Mouse (Mus musculus): Measurements from ENCODE around the gene Fhod1. TPM values are rescaled to one million over a fixed set of nuclear protein-coding genes. Genes with fewer than 3 reads are reported as not detected.

Fhod1 gene
- polyA plus RNA-seq, 1 experiment from 2014 or later = 0.53 TPM

- peaks cover 90% of the 10 kb centered on the region for H3K27me3 ChIP-seq
These were observed 820 bp upstream of the Fhod1 start, which contains the start of gene Slc9a5 for GRCm38 (mm10) chr8:105348450-105349095. Gene Slc9a5, plus strand, starts transcription at chr8:105348843.

DNA sequence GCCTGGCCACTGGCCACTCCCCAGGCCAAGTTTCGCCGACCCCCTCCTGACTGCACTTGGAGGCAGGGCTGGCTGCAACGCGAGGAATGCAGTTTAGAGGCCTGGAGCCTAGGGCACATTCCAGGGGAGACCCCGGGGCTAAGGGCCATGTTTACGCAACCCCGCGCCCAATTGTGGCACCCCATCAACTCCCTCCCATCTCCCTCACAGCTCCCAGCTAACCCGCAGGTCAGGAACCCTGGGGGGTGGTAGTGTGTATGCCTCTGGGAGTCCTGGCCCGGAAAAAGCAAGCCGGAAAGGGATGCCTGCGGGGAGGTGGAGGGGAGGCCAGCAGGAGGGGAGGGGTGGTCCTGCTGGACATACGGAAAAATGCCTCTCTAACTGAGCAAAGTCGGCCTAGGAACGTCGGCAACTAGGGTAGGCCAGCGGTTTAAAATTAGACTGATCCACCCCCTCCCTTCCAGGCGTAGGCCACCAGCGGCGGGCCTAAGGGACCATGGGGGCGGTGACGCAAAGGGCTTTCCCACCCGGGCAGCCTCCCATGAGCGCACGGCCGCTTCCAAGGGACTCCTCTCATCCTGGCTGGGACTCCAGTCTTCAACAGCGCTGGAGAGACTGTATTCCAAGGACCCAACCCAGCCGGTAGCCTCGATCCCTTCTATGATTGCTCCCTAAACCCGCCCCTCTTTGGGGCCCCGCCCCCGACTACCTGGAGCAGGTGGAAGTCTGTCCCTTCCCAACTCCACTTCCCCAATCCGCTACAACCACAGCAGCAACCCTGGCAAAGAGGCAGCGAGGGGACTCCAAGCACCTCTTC, 934 bp downstream of the Fhod1 start:
- 0 out of 2 replicates have a peak, but pooled peaks have one; percentile 5 for ATAC-seq (ENCODE audit: insufficient read depth)
- H3K27me3 ChIP-seq = peaks cover 73% of the 10 kb centered on the region
- 9% methylated on average over 34 of the region's 34 CpGs for WGBS (ENCODE audit: insufficient replicate concordance)

More at GRCm38 (mm10) chr8:105348450-105349095, 820 bp upstream of the Fhod1 start, which contains the start of gene Slc9a5:
- Histone ChIP-seq H3K4me3 (replicated peaks) (peak within 1 kb of the TSS; percentile 67), H3K27ac (replicated peaks) (peak within 1 kb of the TSS; percentile 58; the same call in 1 of the 2 replicates), H3K4me2 (peak within 1 kb of the TSS; percentile 97), H3K36me3 (replicated peaks) (no peaks in the 10 kb centered on the region), H3K9ac (peak within 1 kb of the TSS; percentile 69), H3K4me1 (replicated peaks) (peaks cover 54% of the 10 kb centered on the region), H3K9me3 (replicated peaks) (no peaks in the 10 kb centered on the region)
- WGBS (ENCODE audit: insufficient replicate concordance) = under 1% methylated on average over 34 of the region's 34 CpGs
- no peak for ATAC-seq (ENCODE audit: insufficient read depth)

DNA sequence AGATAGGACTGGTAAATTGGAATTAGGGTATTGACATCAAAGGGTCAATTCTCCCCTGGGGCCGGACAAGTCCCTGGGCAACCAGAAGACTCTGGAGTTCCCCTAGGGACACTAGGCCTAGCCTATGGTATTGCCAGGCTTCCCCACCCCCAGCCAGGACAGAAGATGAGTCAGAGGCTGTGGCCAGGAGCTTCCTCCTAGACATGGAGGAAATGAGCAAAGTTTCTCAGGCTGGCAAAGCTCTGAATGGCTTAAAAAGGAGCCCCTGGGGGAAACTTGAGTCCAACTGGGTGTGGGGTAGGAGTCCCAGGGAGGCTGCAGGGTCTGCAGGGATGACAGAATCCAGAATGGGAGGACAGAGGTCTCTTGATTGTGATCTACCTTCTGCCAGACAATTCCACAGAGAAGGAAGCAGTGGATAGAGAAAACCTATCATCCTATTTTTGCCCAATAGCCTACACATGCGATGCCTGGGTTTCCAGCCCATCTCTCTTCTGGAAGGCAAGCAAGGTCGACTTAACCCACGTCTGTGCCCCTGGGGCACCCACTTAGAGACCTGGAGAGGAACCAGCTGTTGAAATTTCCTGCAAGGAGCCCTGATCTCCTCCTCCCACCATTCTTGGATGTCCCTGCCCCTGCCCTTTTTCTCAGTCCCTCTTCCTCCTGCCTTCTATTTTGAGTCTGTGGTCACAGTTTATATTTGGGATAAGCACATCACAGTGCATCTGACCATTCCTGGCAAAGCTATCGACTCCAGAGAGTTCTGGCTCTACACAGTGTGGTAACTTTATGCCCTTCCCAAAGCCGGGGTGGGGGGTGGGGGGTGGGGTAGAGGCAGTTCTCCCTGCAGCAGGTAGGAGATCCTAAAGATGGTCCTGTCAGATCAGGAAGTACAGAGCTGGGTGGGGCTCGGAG, 2.4 kb downstream of the Fhod1 start:
- no peak overlapping the region for H3K9ac ChIP-seq
- H3K27ac ChIP-seq (replicated peaks) = 0 out of 2 replicates have a peak overlapping the region, but pooled peaks have one; percentile 24
- peaks cover 71% of the 10 kb centered on the region for H3K4me1 ChIP-seq (replicated peaks)
- no peak for ATAC-seq (ENCODE audit: insufficient read depth)
- no peaks in the 10 kb centered on the region for H3K9me3 ChIP-seq (replicated peaks)
- no peaks in the 10 kb centered on the region for H3K36me3 ChIP-seq (replicated peaks)
- H3K4me3 ChIP-seq (replicated peaks) = no peak overlapping the region
- H3K4me2 ChIP-seq = peak overlapping the region; percentile 35
- 33% methylated on average over 7 of the region's 7 CpGs for WGBS (ENCODE audit: insufficient replicate concordance)
- H3K27me3 ChIP-seq = peaks cover 58% of the 10 kb centered on the region

More for the DNA sequence above, 934 bp downstream of the Fhod1 start:
- H3K9me3 ChIP-seq (replicated peaks) = no peaks in the 10 kb centered on the region
- no peaks in the 10 kb centered on the region for H3K36me3 ChIP-seq (replicated peaks)
- H3K9ac ChIP-seq = peak overlapping the region; percentile 69; the same call in 1 of the 2 replicates
- peak overlapping the region; percentile 67 for H3K4me3 ChIP-seq (replicated peaks)
- peak overlapping the region; percentile 38 for H3K27ac ChIP-seq (replicated peaks)
- peak overlapping the region; percentile 97 for H3K4me2 ChIP-seq
- H3K4me1 ChIP-seq (replicated peaks) = peaks cover 62% of the 10 kb centered on the region

DNA sequence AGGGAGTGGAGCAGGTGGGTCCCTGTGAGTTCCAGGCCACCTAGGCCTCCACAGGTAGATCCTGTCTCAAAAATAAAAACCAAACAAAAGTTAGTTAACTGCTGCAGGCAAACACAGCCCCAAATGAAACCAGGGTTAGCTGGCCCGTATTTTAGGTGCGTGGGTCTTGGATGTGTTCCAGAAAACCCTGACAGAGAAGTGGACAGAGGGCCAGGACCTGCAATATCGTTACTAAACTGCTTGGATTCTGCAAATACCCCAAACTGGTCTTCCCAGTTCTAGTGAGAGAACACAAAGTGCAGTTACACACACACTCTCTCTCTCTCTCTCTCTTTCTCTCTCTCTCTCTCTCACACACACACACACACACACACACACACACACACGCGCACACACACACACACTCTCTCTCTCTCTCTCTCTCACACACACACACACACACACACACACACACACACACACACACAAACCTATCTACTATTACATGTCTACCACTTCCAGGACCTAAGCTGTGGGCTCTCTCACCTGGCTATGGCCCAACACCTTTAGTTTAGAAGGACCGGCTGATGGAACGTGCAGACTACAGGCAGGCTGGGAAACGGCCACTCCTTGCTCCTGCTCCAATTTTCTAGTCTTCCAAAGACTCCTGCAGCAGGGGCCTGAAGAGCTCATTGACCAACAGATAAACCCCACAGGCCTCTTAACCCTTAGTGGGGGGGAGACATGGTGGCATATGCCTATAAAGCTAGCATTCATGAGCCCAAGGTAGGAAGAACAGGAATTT, 3.8 kb downstream of the Fhod1 start:
- Histone ChIP-seq H3K36me3 (replicated peaks) (no peaks in the 10 kb centered on the region), H3K4me1 (replicated peaks) (peaks cover 80% of the 10 kb centered on the region), H3K9ac (no peak overlapping the region), H3K27me3 (peaks cover 45% of the 10 kb centered on the region), H3K9me3 (replicated peaks) (no peaks in the 10 kb centered on the region), H3K4me2 (no peak overlapping the region), H3K27ac (replicated peaks) (no peak overlapping the region), H3K4me3 (replicated peaks) (no peak overlapping the region)
- 59% methylated on average over 8 of the region's 8 CpGs for WGBS (ENCODE audit: insufficient replicate concordance)
- no peak for ATAC-seq (ENCODE audit: insufficient read depth)

GRCm38 (mm10) chr8:105342768-105343167, 5.0 kb downstream of the Fhod1 start:
- peaks cover 74% of the 10 kb centered on the region for H3K4me1 ChIP-seq (replicated peaks)
- H3K9ac ChIP-seq = no peak overlapping the region
- no peak overlapping the region for H3K4me2 ChIP-seq
- no peak overlapping the region for H3K4me3 ChIP-seq (replicated peaks)
- no peaks in the 10 kb centered on the region for H3K36me3 ChIP-seq (replicated peaks)
- H3K27ac ChIP-seq (replicated peaks) = no peak overlapping the region
- no peak for ATAC-seq (ENCODE audit: insufficient read depth)
- H3K27me3 ChIP-seq = peaks cover 32% of the 10 kb centered on the region
- WGBS (ENCODE audit: insufficient replicate concordance) = 40% methylated on average over 4 of the region's 4 CpGs
- no peaks in the 10 kb centered on the region for H3K9me3 ChIP-seq (replicated peaks)

DNA sequence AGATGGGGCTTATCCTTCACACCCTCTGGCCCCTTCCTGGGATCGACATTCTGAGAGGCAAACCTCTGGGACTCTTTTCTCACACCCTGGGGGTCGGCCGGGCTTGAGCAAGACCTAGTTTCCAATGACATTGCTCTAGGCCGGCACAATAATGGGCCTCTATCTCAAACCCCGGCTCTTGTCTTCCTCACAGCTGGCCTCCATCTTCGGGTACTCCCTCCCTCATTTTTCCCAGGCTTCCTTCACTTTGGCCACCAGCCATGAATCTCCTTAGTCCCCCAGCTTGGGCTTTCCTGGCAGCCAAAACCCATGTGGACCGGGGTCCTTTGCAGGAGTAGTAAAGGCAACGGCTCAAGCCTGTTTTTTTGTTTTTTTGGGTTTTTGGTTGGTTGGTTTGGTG, 6.4 kb downstream of the Fhod1 start:
- Histone ChIP-seq H3K27ac (replicated peaks) (0 out of 2 replicates have a peak overlapping the region, but pooled peaks have one; percentile 2), H3K4me3 (replicated peaks) (no peak overlapping the region), H3K4me2 (no peak overlapping the region), H3K36me3 (replicated peaks) (peaks cover 4% of the 10 kb centered on the region; the same call in 1 of the 2 replicates), H3K9ac (no peak overlapping the region), H3K4me1 (replicated peaks) (peaks cover 60% of the 10 kb centered on the region), H3K27me3 (peaks cover 19% of the 10 kb centered on the region), H3K9me3 (replicated peaks) (no peaks in the 10 kb centered on the region)
- WGBS (ENCODE audit: insufficient replicate concordance) = 57% methylated on average over 8 of the region's 8 CpGs
- no peak for ATAC-seq (ENCODE audit: insufficient read depth)

DNA sequence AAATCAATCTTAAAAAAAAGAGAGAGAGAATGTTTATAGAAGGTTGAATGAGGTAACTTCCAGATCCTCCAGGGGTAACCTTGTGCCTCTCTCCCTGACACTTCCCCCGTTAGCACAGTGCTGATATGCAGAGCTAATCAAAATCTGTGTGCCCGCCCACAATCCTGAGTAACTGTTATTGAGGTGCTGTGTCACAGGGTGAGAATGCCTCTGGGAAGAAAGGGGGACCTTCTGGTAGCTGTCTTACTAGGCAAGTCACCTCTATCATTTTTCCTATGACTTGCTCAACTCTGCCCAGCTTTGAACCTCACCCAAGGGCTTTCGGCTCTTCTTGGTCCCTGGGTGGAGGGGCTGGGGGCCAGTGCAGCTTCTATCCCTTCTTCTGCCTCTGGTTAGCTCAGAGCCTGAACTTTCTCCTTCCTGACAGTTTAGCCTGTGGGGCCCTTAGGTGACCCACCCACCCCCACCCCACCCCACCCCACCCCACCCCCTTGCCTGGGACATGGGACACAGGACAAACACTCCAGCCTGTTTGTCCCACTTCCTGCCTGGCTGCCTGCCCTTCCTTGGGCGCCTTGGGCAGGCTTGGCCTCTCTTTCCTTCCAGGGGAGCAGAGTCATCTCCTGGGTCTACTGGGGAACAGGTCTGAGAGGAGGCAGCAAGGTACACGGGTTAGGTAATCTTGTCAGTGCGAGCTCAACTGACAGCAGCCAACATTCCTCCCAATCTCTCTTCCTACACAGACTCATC, 7.7 kb downstream of the Fhod1 start:
- peaks cover 13% of the 10 kb centered on the region for H3K36me3 ChIP-seq (replicated peaks)
- H3K27me3 ChIP-seq = peaks cover 5% of the 10 kb centered on the region; the same call in 1 of the 2 replicates
- no peaks in the 10 kb centered on the region for H3K9me3 ChIP-seq (replicated peaks)
- H3K4me1 ChIP-seq (replicated peaks) = peaks cover 48% of the 10 kb centered on the region
- 36% methylated on average over 6 of the region's 6 CpGs for WGBS (ENCODE audit: insufficient replicate concordance)
- no peak overlapping the region for H3K4me3 ChIP-seq (replicated peaks)
- no peak overlapping the region for H3K9ac ChIP-seq
- peak; percentile 46; the same call in 1 of the 2 replicates for ATAC-seq (ENCODE audit: insufficient read depth)
- no peak overlapping the region for H3K27ac ChIP-seq (replicated peaks)
- no peak overlapping the region for H3K4me2 ChIP-seq

DNA sequence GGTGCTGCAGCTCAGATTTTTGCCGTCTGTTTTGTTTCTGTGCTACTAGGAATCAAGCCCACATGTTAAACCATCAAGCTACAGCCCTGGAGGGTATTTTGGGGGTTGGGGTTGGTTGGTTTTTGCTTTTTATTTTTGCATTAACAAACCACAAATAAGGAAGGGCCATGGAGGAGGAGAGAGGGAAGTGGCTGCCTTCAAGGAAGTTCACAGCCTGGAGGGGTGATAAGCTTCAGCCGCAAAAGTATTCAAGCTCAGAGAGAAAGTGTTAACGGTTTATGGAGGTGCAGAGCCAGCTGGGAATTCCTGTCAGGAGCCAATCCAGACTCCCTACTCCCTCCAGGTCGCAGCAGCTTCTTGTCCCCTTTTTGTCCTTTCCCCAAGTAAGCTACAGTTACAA, 8.8 kb downstream of the Fhod1 start:
- peak overlapping the region; percentile 5 for H3K27ac ChIP-seq (replicated peaks)
- H3K4me2 ChIP-seq = peak overlapping the region; percentile 25; the same call in 1 of the 2 replicates
- H3K4me1 ChIP-seq (replicated peaks) = peaks cover 39% of the 10 kb centered on the region
- 8% methylated on average over 4 of the region's 4 CpGs for WGBS (ENCODE audit: insufficient replicate concordance)
- H3K27me3 ChIP-seq = no peaks in the 10 kb centered on the region
- no peak overlapping the region for H3K4me3 ChIP-seq (replicated peaks)
- H3K36me3 ChIP-seq (replicated peaks) = peaks cover 16% of the 10 kb centered on the region
- no peak for ATAC-seq (ENCODE audit: insufficient read depth)
- H3K9ac ChIP-seq = no peak overlapping the region
- H3K9me3 ChIP-seq (replicated peaks) = no peaks in the 10 kb centered on the region

DNA sequence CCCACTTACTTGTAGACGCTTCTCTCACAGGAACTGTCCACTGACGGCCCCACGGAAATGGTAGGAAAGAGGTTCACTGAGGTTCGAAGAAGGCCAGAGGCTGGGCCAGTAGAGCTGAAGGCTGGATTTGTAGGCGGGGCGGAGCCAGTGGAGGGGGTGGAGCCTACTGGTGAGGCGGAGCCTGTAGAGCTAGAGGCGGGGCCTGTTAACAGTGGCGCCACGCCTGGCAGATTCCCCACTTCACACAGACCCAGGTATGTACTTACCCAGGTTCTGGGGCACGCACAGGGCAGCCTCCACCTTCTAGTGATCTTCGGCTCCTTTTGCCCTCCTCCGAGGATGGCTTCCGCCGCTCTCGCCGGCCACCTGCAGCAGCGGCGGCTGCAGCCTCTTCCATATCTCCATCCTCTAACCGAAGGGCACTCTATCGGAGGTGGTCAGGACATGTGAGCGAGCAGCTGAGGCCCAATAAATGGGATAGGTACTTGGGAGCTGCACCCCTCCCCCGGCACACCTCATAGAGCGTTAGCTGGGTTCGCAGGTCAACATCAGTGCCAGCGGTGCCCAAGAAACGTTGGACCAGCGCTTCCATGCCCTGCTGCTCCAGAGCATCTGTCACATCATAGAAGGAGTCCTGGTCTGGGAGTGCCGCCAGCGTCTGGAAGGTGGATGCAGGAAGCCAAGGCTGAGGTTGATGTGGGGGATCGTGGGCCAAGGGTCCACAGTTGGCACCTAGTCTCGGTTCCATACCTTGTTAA, 11.2 kb downstream of the Fhod1 start:
- peaks cover 28% of the 10 kb centered on the region for H3K4me1 ChIP-seq (replicated peaks)
- H3K36me3 ChIP-seq (replicated peaks) = peaks cover 31% of the 10 kb centered on the region
- 83% methylated on average over 32 of the region's 32 CpGs for WGBS (ENCODE audit: insufficient replicate concordance)

More for the DNA sequence above, 11.2 kb downstream of the Fhod1 start:
- no peak overlapping the region for H3K9ac ChIP-seq
- ATAC-seq (ENCODE audit: insufficient read depth) = no peak
- no peak overlapping the region for H3K4me3 ChIP-seq (replicated peaks)
- no peak overlapping the region for H3K27ac ChIP-seq (replicated peaks)
- H3K27me3 ChIP-seq = no peaks in the 10 kb centered on the region
- no peaks in the 10 kb centered on the region for H3K9me3 ChIP-seq (replicated peaks)
- H3K4me2 ChIP-seq = no peak overlapping the region

Measured in liver, embryonic 15.5 days (tissue).